Mouse (Mus musculus) heart, postnatal 14 days (tissue): ENCODE measurements around the gene Gas7. TPM values are rescaled to one million over a fixed set of nuclear protein-coding genes. Genes with fewer than 3 reads are reported as not detected.

Experiments used
- DNase-seq, 2 experiments: peaks; one replicate each; pipeline ENCODE4 v3.0.0; 2021 to 2022
- intact Hi-C: fragments of 180-260 bp; cut with DNase I; formaldehyde crosslinking; loops from one replicate; pipeline ENCODE4 v1.15.1; 2025
- total RNA-seq, 2 experiments: library from RNA; stranded (reverse); gene quantifications; 2 replicates each; pipeline ENCODE4 v1.2.3; 2021

The Gas7 gene
- total RNA-seq, 2 experiments from 2014 or later: 11.8 to 12.4 TPM

DNA sequence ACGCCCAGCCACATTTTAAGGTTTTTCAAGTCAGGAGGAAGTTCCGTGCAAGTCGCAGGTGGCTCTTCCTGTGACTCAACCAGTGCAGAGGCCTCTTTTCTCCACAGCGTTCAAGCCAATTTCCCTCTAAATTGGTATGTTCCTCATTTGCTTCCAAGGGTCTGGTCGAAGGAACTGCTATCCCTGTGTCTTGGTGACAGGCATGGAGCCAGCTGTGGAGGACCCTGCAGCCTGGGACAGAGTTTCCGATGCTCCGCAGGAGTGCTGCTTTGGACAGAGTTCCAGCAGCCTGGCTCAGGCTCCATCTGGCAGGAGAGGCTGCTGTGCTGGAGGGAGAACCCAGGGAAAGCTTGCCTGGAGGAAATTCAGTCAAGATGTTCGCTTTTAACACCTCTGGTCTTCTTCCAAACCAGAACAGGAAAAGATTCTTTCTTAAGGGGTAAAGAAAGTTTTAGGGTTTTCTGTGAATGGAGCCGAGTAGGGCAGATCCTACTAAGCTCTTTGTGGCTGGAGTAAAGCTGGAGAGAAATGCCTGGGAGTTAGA, 27.1 kb downstream of the Gas7 start:
- DNase-seq: peak; percentile 66 to 77
- intact Hi-C loops: no loop called here

DNA sequence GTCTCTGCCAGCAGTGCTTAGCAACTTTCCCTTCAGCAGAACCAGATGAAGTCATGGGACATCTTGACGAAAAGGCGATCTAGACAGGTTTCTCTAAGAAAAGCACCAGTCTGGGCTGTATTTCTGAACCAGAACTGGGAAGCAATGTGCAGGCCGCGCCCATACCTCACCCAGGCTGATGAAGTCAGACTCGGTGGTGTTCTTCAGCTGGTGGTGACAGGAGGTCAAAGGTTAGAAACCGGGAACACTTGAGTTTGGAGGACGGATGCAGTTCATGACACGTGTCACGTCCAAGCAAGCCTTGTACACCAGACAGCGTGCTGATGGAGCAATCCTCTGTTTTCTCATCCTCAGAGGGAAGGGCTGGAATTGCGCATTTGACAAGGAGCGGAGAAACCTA, 32.9 kb downstream of the Gas7 start:
- intact Hi-C loops: no loop called here
- no peak for DNase-seq

DNA sequence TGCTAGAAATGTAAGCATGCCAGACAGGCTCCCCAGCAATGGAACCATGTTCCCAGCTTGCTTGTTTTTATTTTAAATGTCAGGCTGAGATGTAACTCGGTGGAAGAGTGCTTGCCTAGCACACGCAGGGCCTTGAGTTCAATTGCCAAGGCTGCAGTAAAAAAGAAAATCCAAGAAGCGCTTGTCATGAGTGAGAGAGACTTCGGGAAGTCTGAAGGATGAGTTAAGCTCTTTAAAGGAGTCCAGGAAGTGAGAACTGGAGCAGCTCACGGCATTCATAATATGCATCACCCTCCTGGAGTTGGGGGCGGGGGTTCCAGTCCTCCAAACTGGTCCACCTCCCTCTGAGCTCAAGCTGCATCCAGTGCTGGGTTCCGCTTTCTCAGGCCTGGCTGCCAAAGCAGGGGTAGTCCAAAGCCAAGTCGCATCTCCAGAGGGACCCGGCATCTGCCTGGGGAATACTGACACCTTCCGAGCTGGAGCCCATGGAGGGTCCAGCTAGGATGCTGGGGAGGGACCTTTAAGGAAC, 34.5 kb downstream of the Gas7 start:
- no peak for DNase-seq
- intact Hi-C loops: no loop called here

DNA sequence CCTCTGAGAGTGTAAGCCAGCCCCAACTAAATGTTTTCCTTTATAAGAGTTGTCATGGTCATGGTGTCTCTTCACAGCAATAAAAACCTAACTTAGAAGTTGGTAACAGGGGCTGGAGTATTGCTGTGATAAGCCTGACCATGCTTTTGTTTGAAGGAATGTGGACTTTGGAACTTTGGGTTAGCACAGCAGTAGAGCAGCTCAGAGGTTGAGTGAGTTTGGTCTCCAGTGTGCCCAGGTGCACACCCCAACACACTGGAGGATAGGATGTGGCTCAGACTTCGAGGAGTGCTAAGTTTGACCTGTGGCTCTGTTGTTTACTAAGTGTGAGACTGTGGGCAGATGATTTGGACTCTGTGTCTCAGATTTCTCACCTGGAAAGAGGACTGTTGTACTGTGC, 41.6 kb downstream of the Gas7 start:
- DNase-seq: no peak
- intact Hi-C loops: no loop called here

DNA sequence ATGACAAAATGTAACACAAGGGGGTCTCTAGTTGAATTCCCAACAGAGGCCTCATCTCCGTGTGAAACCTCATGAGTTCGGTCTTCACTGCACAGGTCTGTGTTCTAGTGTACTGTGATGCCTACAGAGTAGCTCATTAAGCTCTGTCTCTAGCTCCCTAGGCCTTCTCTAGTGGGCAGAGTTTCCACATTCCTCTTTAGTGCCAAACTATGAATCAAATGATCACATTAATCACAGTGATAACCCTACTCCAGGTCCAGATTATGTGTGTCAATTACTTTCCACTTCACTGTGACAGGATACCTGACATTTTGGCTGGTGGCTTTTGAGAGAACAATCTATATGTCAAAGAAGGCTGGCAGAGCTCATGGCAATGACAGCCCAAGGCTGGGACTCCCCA, 44.9 kb downstream of the Gas7 start:
- no peak for DNase-seq
- intact Hi-C loops: no loop called here

- intact Hi-C loops: no loop called here
- no peak for DNase-seq
Observed at GRCm38 (mm10) chr11:67501468-67502244, 46.4 kb downstream of the Gas7 start.

- intact Hi-C loops: no loop called here
- no peak for DNase-seq
Observed at GRCm38 (mm10) chr11:67509219-67509876, 54.1 kb downstream of the Gas7 start.

DNA sequence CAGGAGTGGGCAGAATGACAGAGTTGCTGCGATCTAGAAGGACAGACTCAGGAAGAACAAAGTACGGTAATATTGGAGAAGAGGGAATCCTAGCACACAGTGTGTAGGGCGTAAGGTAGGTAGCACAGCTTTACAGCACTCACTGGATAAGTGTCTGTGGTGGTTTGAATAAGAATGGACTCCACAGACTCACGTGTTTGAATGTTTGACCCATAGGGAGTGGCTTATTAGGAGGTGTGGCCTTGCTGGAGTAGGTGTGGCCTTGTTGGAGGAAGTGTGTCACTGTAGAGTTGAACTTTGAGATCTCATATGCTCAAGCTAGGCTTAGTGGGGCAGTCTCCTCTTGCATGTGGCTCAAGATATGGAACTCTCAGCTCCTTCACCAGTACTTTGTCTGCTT, 55.6 kb downstream of the Gas7 start:
- intact Hi-C loops: no loop called here
- DNase-seq: no peak

DNA sequence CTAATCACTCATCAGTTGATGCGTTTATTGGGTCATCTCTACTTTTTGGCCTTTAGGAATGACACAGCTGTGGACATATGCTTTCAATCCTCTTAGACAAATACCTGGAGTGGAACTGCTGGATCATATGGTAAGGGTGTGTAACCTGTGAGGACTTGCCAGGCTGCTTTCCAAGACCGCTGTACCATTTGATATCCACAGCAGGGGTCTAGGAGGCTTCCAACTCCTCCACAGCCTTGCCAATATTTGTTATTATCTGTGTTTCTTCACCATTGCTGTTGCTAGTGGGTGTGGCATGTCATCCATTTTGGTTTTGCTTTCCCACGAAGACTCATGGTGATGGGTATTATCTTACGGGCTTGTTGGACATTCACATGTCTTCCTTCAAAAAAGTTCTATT, 57.8 kb downstream of the Gas7 start:
- intact Hi-C loops: no loop called here

DNA sequence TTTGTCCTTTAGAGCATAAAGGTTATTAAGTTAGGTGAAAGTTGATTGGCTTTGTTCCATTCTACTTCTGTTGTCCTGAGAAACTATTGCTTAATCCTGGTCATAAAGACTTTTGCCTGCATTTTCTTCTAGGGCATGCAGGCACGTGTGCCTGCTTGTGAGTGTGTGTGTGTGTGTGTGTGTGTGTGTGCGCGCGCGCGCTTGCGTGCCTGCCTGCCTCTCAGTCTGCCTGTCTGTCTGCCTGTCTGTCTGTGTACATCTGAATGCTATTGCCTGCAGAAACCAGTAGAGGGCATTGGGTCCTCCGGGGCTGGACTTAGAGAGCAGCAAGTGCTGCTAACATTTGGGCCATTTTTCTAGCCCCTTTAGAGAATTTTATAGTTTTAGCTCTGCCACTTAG, 59.2 kb downstream of the Gas7 start:
- DNase-seq: no peak
- intact Hi-C loops: no loop called here

More for the DNA sequence above, 57.8 kb downstream of the Gas7 start:
- DNase-seq: no peak

DNA sequence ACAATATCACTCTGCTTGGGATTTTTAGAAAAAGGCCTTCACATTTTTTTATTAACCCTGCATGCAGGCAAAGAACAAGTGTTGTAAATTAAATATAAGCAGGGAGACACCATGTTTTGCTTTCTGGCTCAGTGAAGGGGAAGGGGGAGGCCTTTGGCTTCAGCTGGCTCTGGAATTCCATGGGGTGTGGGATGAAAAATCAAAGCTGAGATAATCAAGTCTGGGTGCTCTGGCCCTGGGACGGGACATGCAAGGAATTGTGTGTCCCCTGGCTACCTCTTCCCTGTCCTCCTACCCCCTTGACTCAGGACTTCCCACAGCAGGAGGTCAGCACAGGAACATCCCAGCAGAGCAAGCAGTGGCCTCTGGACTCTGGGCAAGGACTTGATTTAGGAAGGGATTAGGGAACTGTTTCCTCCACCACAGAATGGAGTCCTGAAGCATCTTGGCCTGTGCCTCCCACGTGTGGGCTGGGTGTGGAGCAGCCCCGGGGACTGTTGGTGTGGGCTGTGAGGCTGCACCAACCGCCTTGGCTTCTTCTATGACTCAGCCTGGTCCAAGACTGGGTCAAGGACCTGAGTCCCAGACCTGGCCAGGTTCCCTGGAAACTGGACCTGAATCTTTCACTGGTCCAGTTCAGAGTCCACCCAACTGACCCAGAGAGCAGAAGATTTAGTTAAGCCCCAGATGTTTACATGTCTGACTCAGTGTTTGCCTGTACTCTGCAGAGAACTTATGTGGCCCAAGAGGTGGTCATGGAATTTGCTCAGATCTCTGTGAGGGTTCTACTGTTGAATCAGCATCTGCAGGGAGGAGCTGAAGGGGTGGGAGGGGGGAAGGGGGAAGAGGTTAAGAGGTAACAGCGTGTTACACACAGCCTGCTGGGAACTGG, 60.0 kb downstream of the Gas7 start:
- intact Hi-C loops: loop anchor here (5.0 kb wide), 1 partner anchor 132 kb away; no protein-coding TSS in a partner anchor
- DNase-seq: no peak

DNA sequence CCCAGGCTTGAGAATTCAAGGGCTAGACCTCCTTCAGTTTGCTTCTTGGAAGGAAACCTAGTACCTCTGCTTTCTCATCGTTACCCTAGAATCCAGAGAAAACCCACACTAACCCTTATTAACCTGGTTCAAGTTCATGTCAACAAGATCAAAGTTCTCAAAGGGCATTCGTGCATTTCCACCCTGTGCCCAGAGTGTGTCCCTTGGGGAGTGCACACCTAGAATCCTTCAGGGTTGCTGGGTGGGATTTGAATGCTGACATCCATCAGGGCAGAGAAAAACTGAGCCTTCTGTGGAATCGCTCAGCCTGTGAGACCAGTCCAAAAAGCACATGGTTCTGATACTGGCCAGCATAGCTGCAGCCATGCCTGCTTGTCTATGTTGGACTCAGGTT, 60.7 kb downstream of the Gas7 start:
- intact Hi-C loops: loop anchor here (5.0 kb wide), 1 partner anchor 131 kb away; no protein-coding TSS in a partner anchor
- no peak for DNase-seq

GRCm38 (mm10) chr11:67517748-67518147, 62.5 kb downstream of the Gas7 start:
- DNase-seq: no peak
- intact Hi-C loops: loop anchor here (5.0 kb wide), 1 partner anchor 130 kb away; no protein-coding TSS in a partner anchor

GRCm38 (mm10) chr11:67518985-67519384, 63.7 kb downstream of the Gas7 start:
- no peak for DNase-seq
- intact Hi-C loops: loop anchor here (5.0 kb wide), 1 partner anchor 128 kb away; no protein-coding TSS in a partner anchor

GRCm38 (mm10) chr11:67522671-67523070, 67.4 kb downstream of the Gas7 start:
- intact Hi-C loops: no loop called here
- DNase-seq: no peak

GRCm38 (mm10) chr11:67523806-67524205, 68.6 kb downstream of the Gas7 start:
- peak; percentile 62 to 67 for DNase-seq
- intact Hi-C loops: no loop called here

DNA sequence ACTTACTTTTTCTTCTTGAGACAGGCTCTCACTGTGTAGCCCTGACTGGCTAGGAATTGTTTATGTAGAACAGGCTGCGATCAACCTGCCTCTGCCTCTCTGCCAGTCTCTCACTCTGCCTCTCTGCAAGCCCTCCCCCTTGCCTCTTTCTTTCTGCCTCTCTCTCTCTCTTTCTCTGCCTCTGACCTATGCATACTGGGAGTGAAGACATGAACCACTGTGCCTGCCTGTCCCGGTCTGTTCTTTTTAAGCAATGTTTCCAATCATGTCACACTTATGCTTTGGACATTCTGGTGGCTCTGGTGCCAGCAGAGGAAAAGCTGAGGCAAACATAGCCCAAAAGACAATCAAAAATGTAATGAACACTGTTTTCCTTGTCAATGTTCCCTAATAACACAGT, 69.5 kb downstream of the Gas7 start:
- DNase-seq: no peak
- intact Hi-C loops: no loop called here

GRCm38 (mm10) chr11:67525841-67526240, 70.6 kb downstream of the Gas7 start:
- DNase-seq: no peak
- intact Hi-C loops: no loop called here

GRCm38 (mm10) chr11:67526621-67527545, 71.6 kb downstream of the Gas7 start:
- intact Hi-C loops: no loop called here
- peak; percentile 62 to 64 for DNase-seq
